Mouse (Mus musculus) midbrain, embryonic 16.5 days (tissue): ENCODE results near the gene Grem1. TPM values are rescaled to one million over a fixed set of nuclear protein-coding genes. Genes with fewer than 3 reads are reported as not detected.

Source experiments
- ATAC-seq: fragments of 200-750 bp; cut with Nextera tagmentation; 2 replicates; pipeline ENCODE4 v1.8.0; 2017; ENCODE audit warnings: moderate TSS enrichment
- H3K27ac ChIP-seq: fragments of 300-500 bp; sonication (generic); 2 replicates; pipeline ENCODE4 v1.5.1; 2014; ENCODE audit warnings: mild to moderate bottlenecking, low read length, mixed read lengths
- H3K27me3 ChIP-seq: fragments of 300-500 bp; sonication (generic); 2 replicates; pipeline ENCODE4 v1.6.1; 2014; ENCODE audit warnings: low read depth, low read length, mixed read lengths; ENCODE audit not compliant: control insufficient read depth, insufficient read depth
- H3K36me3 ChIP-seq: fragments of 300-500 bp; sonication (generic); 2 replicates; pipeline ENCODE4 v1.6.1; 2014; ENCODE audit warnings: mild to moderate bottlenecking, low read length, moderate library complexity, mixed read lengths; ENCODE audit not compliant: control insufficient read depth, insufficient read depth
- H3K4me1 ChIP-seq: fragments of 300-500 bp; sonication (generic); 2 replicates; pipeline ENCODE4 v1.6.1; 2014; ENCODE audit warnings: mild to moderate bottlenecking, low read length, mixed read lengths; ENCODE audit not compliant: control insufficient read depth, insufficient read depth
- H3K4me2 ChIP-seq: fragments of 300-500 bp; sonication (generic); 2 replicates; pipeline ENCODE4 v1.6.1; 2014; ENCODE audit warnings: mild to moderate bottlenecking, low read length, mixed read lengths
- H3K4me3 ChIP-seq: fragments of 300-500 bp; sonication (generic); 2 replicates; pipeline ENCODE4 v1.5.1; 2014; ENCODE audit warnings: low read depth, mild to moderate bottlenecking, low read length, moderate library complexity, mixed read lengths
- H3K9ac ChIP-seq: fragments of 300-500 bp; sonication (generic); 2 replicates; pipeline ENCODE4 v1.6.1; 2014; ENCODE audit warnings: low read depth, low read length, mixed read lengths
- H3K9me3 ChIP-seq: fragments of 300-500 bp; sonication (generic); replicated peaks from 2 replicates; pipeline ENCODE4 v1.6.1; 2014; ENCODE audit warnings: mild to moderate bottlenecking, low read length, mixed read lengths; ENCODE audit not compliant: control insufficient read depth, poor library complexity, severe bottlenecking
- WGBS: fragments of 180-500 bp; shearing (Covaris S2); extraction: QIAGEN DNeasy Blood & Tissue Kit; methylation state at CpG from one replicate; pipeline ENCODE4 v1.1.7; 2014; 5-methylcytosine and 5-hydroxymethylcytosine counted together
- polyA plus RNA-seq: library from polyadenylated mRNA; unstranded; fragments of >200 nt; fragmentation: Nextera tagmentation; extraction: Ambion mirVana; gene quantifications from 2 replicates; pipeline ENCODE4 v1.2.1, GENCODE M21; 2015

Gene Grem1
- polyA plus RNA-seq, 1 experiment from 2014 or later: 1.1 TPM

DNA sequence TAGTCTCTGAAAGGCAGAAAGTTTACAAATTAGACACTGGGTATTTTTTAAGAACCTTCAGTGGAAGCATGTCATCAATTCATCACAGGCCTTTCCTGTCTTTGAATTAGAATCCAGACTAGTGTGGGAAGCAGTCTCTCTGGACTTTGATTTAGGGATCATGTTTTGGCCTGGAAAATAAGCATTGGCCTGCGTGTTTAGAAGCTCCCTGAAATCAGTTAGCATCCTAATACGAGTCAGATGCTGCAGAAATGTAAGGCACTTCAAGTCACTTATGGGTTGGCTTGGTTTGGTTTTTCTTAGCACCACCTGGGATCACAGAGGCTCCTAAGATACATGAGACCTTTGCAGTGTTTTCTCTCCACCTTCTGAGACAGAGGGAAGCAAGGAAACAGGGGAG is 43.6 kb downstream of the Grem1 start:
- Histone ChIP-seq H3K4me2 (no peak overlapping the region), H3K4me3 (no peak overlapping the region), H3K9ac (no peak overlapping the region), H3K9me3 (no peaks in the 10 kb centered on the region), H3K27ac (no peak overlapping the region), H3K36me3 (no peaks in the 10 kb centered on the region), H3K27me3 (no peaks in the 10 kb centered on the region), H3K4me1 (no peaks in the 10 kb centered on the region)
- no peak for ATAC-seq
- 70% methylated on average over 2 of the region's 2 CpGs for WGBS

- 78% methylated on average over 2 of the region's 2 CpGs for WGBS
- H3K4me3 ChIP-seq: no peak overlapping the region
- H3K36me3 ChIP-seq: no peaks in the 10 kb centered on the region
- H3K9ac ChIP-seq: no peak overlapping the region
- no peak for ATAC-seq
- H3K4me2 ChIP-seq: no peak overlapping the region
- H3K27me3 ChIP-seq: no peaks in the 10 kb centered on the region
- H3K4me1 ChIP-seq: no peaks in the 10 kb centered on the region
- no peaks in the 10 kb centered on the region for H3K9me3 ChIP-seq
- no peak overlapping the region for H3K27ac ChIP-seq
These were observed 45.0 kb downstream of the Grem1 start for GRCm38 (mm10) chr2:113713406-113713805.

- WGBS: 22% methylated on average over 4 of the region's 4 CpGs
- peak overlapping the region; percentile 23; the same call in 1 of the 2 replicates for H3K4me2 ChIP-seq
- H3K27me3 ChIP-seq: no peaks in the 10 kb centered on the region
- no peaks in the 10 kb centered on the region for H3K36me3 ChIP-seq
- ATAC-seq: peak; percentile 83
- H3K9me3 ChIP-seq: no peaks in the 10 kb centered on the region
- no peak overlapping the region for H3K4me3 ChIP-seq
- 0 out of 2 replicates have a peak, but pooled peaks cover 3% of the 10 kb centered on the region for H3K4me1 ChIP-seq
- H3K27ac ChIP-seq: peak overlapping the region; percentile 37; the same call in 1 of the 2 replicates
- peak overlapping the region; percentile 31; the same call in 1 of the 2 replicates for H3K9ac ChIP-seq
These were observed 50.9 kb downstream of the Grem1 start for GRCm38 (mm10) chr2:113707507-113707906.

GRCm38 (mm10) chr2:113701507-113701906 is 56.9 kb downstream of the Grem1 start:
- Histone ChIP-seq H3K9ac (no peak overlapping the region), H3K4me3 (no peak overlapping the region), H3K4me1 (no peaks in the 10 kb centered on the region), H3K27me3 (no peaks in the 10 kb centered on the region), H3K9me3 (no peaks in the 10 kb centered on the region), H3K36me3 (no peaks in the 10 kb centered on the region), H3K27ac (no peak overlapping the region), H3K4me2 (no peak overlapping the region)
- no peak for ATAC-seq
- 86% methylated on average over 5 of the region's 5 CpGs for WGBS

DNA sequence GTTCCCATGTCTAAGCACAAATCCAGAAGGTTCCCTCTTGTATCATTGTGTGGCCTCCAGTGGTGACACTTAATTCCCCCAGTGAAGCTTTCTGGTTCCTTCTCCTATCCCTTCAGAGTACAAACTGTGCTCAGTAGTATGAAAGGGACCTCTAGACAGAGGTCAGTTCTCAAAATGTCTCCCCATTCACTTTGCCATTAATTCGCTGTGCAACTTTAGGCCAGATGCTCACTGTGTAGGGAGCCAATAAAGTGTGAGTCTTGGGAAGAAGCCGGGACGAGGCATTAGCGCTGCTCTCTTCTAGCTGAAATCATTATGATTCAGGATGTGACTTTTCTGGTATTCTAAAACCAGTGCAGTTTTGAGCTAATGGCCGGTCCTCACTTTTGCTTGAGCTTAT is 61.8 kb downstream of the Grem1 start:
- no peaks in the 10 kb centered on the region for H3K36me3 ChIP-seq
- no peak overlapping the region for H3K27ac ChIP-seq
- 85% methylated on average over 5 of the region's 5 CpGs for WGBS
- no peak overlapping the region for H3K4me3 ChIP-seq
- no peaks in the 10 kb centered on the region for H3K9me3 ChIP-seq
- no peak overlapping the region for H3K9ac ChIP-seq
- H3K4me2 ChIP-seq: no peak overlapping the region
- no peaks in the 10 kb centered on the region for H3K27me3 ChIP-seq
- no peak for ATAC-seq
- no peaks in the 10 kb centered on the region for H3K4me1 ChIP-seq

GRCm38 (mm10) chr2:113696222-113696621 is 62.2 kb downstream of the Grem1 start:
- Histone ChIP-seq H3K4me2 (no peak overlapping the region), H3K9me3 (no peaks in the 10 kb centered on the region), H3K27me3 (no peaks in the 10 kb centered on the region), H3K27ac (no peak overlapping the region), H3K4me1 (no peaks in the 10 kb centered on the region), H3K9ac (no peak overlapping the region), H3K36me3 (no peaks in the 10 kb centered on the region), H3K4me3 (no peak overlapping the region)
- ATAC-seq: no peak
- 73% methylated on average over 3 of the region's 3 CpGs for WGBS

Other genes with a start within 250 kb of the Grem1 start
- gene Scg5, start 70.5 kb upstream of the Grem1 start, polyA plus RNA-seq: 255 and 297 TPM in 2 replicates
- 4.0 and 6.4 TPM in 2 replicates for gene Arhgap11a, start 90.0 kb upstream of the Grem1 start, polyA plus RNA-seq